Mouse (Mus musculus) cerebellum, adult 9-11 months (tissue): Measurements from ENCODE around the gene Gm4744.
"Not testable (repeated sequence)": the region's sequence is repeated elsewhere in the genome, so short reads cannot be mapped to it uniquely, and the experiment has no call there.

Source experiments
- DNase-seq: peaks from one replicate; pipeline ENCODE4 v3.0.0; 2022

Gene Gm4744

DNA sequence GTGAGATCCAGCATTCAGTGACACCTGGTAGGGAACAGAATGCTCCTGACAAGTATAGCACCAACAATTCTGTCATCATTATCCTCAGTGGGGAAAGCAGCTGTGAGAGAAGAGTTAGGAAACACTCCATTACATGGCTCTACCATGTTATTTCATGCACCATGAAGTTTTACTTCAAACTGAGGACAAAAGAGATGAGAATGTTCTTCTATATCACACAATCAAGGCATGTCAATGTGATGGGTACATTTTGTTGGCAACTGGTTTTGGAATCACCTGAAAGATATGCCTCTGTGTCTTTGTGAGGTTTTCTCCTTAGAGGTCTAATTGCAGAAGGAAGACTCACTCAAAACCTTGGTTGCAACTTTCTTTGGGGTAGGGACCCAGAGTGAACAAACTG lies at the start of gene Gm4744:
TSS of gene Gm4744 (minus strand) at position 101 of the 400 bp plus-strand sequence.
- no peak for DNase-seq

GRCm38 (mm10) chr6:40999379-40999778 lies 47.7 kb upstream of the Gm4744 start, which contains the start of gene Gm2663:
TSS of gene Gm2663 (minus strand) at chr6:40999479.
- not testable (repeated sequence) for DNase-seq

DNA sequence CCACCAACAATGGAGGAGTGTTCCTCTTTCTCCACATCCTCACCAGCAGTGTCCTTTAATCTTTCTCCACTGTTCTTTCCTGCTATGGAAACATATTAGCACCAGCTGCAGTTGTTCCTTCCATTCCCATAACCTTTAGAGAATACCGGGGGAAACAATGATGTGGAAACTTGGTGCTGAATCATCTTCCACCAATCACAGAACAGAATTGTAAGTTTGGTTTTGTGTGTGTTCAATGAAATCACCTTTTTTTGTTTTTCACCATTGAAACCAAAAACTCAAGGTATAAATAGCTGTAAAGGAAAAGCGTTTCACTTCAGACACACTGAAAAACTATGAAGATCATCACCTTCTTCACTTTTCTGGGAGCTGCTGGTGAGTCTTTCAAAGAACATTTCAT lies 12.8 kb upstream of the Gm4744 start, which contains the start of gene 1810009J06Rik:
TSS of gene 1810009J06Rik (plus strand) at position 301 of the 400 bp plus-strand sequence.
- not testable (repeated sequence) for DNase-seq

- no peak for DNase-seq
Measured at GRCm38 (mm10) chr6:40953716-40954115, 2.0 kb upstream of the Gm4744 start.

GRCm38 (mm10) chr6:40940457-40940856 lies 11.2 kb downstream of the Gm4744 start, which contains the start of gene 1700074P13Rik:
TSS of gene 1700074P13Rik (minus strand) at chr6:40940557.
- DNase-seq, result no peak

GRCm38 (mm10) chr6:40919954-40920353 lies 31.7 kb downstream of the Gm4744 start:
- DNase-seq, result no peak

DNA sequence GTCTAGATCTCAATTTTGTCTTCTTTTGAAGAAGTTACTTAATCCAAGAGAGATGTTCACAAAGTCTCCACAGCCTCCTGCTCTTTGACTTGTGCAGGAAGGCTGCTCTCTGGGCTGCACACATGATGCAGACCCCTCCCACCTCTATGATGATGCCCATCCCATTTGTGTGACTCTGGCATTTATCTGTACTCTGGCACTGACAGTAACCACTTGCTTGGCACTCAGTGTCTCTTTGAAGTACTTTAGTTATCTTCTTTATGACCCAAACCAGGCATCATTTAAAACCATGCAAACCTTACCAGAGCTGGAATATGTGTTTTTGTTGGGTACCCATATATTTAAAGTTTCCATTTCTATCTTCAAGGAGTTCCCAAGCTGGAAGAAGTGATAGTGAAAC lies 51.4 kb downstream of the Gm4744 start, which contains the start of gene Prss58:
TSS of gene Prss58 (minus strand) at position 101 of the 400 bp plus-strand sequence.
- DNase-seq, result no peak
